In genomic region chr6:139391307-139391706, GRCm38 (mm10) we compare ENCODE assay signal across 9 mouse cellular contexts.
DNase-seq lines count a peak whose midpoint lies in the region; ATAC-seq and TF ChIP-seq lines count a peak whose summit lies in the region.
"Had no signal": no experiment of that assay in that cellular context is flagged by ENCODE, and none has a peak within 500 bp of the region (broad histone marks: within the 10 kb centered on the region; RNA-seq: fewer than 3 reads in every experiment).

No protein-coding gene starts in this region.

- peak; percentile 32 for DNase-seq in adrenal gland, postnatal 10 days
- peak; percentile 81 for DNase-seq in forebrain, embryonic 11.5 days (ENCODE audit: low spot score)
- DNase-seq in layer of hippocampus, adult 2 months (ENCODE audit: low spot score in 2 of 2): peak; percentile 51 to 64
- peak; percentile 86 for DNase-seq in midbrain, embryonic 14.5 days
- DNase-seq in spleen, postnatal 10 days (ENCODE audit: low spot score in 2 of 2): no peak

- no peak overlapping the region for H3K9ac ChIP-seq in intestine, postnatal 0 days (ENCODE audit: low read depth, low read length)
- no peak overlapping the region for H3K9ac ChIP-seq in intestine, embryonic 16.5 days (ENCODE audit: low read depth, low read length)
- no peak overlapping the region for H3K9ac ChIP-seq in forebrain, embryonic 11.5 days (ENCODE audit: low read length)
- no peak overlapping the region for H3K9ac ChIP-seq in midbrain, embryonic 14.5 days (replicated peaks; ENCODE audit: low read length)

- ATAC-seq in intestine, postnatal 0 days: no peak
- no peak for ATAC-seq in intestine, embryonic 16.5 days
- peak; percentile 92 for ATAC-seq in forebrain, embryonic 11.5 days (replicated peaks; ENCODE audit: low FRiP score)
- peak; percentile 76 for ATAC-seq in midbrain, embryonic 14.5 days (ENCODE audit: low FRiP score, low TSS enrichment)
- no peak for ATAC-seq in activated CD4-positive, CD25-positive, alpha-beta regulatory T cell, adult 4 months

- TF ChIP-seq CTCF in intestine, postnatal 0 days (IDR thresholded peaks at IDR 0.05; ENCODE audit: low read depth): peak; percentile 76
- peak; percentile 93 for TF ChIP-seq CTCF in layer of hippocampus, adult 2 months (conservative IDR thresholded peaks at IDR 0.05)

- H3K9me3 ChIP-seq in intestine, postnatal 0 days (ENCODE audit: control insufficient read depth): no peaks in the 10 kb centered on the region
- H3K9me3 ChIP-seq in intestine, embryonic 16.5 days (ENCODE audit: control insufficient read depth, low read length): no peaks in the 10 kb centered on the region
- H3K9me3 ChIP-seq in forebrain, embryonic 11.5 days (ENCODE audit: control insufficient read depth, low read length): no peaks in the 10 kb centered on the region
- no peaks in the 10 kb centered on the region for H3K9me3 ChIP-seq in midbrain, embryonic 14.5 days (ENCODE audit: control insufficient read depth, low read length)

- H3K27me3 ChIP-seq in intestine, postnatal 0 days (replicated peaks; ENCODE audit: control insufficient read depth, insufficient read depth, low read length): no peaks in the 10 kb centered on the region
- no peaks in the 10 kb centered on the region for H3K27me3 ChIP-seq in intestine, embryonic 16.5 days (replicated peaks; ENCODE audit: control insufficient read depth, insufficient read depth, low read length)
- no peaks in the 10 kb centered on the region for H3K27me3 ChIP-seq in forebrain, embryonic 11.5 days (ENCODE audit: control insufficient read depth, insufficient read depth, low read length)
- no peaks in the 10 kb centered on the region for H3K27me3 ChIP-seq in midbrain, embryonic 14.5 days (ENCODE audit: control insufficient read depth, insufficient read depth, low read length)

- no peak overlapping the region for H3K4me2 ChIP-seq in intestine, postnatal 0 days (replicated peaks; ENCODE audit: low read depth)
- H3K4me2 ChIP-seq in intestine, embryonic 16.5 days (ENCODE audit: low read depth, low read length): no peak overlapping the region; the same call in 1 of the 2 replicates
- no peak overlapping the region for H3K4me2 ChIP-seq in forebrain, embryonic 11.5 days (ENCODE audit: low read depth, low read length, severe bottlenecking)
- no peak overlapping the region for H3K4me2 ChIP-seq in midbrain, embryonic 14.5 days (ENCODE audit: low read length)

- no peaks in the 10 kb centered on the region for H3K36me3 ChIP-seq in intestine, postnatal 0 days (ENCODE audit: control insufficient read depth, insufficient read depth)
- H3K36me3 ChIP-seq in intestine, embryonic 16.5 days (ENCODE audit: control insufficient read depth, insufficient read depth, low read length): no peaks in the 10 kb centered on the region
- no peaks in the 10 kb centered on the region for H3K36me3 ChIP-seq in forebrain, embryonic 11.5 days (ENCODE audit: control insufficient read depth, insufficient read depth, low read length)
- no peaks in the 10 kb centered on the region for H3K36me3 ChIP-seq in midbrain, embryonic 14.5 days (ENCODE audit: control insufficient read depth, insufficient read depth, low read length)

- H3K4me3 ChIP-seq in intestine, postnatal 0 days (ENCODE audit: low read depth, low read length): no peak overlapping the region
- no peak overlapping the region for H3K4me3 ChIP-seq in intestine, embryonic 16.5 days (ENCODE audit: low read length)
- H3K4me3 ChIP-seq in forebrain, embryonic 11.5 days (ENCODE audit: low read depth, low read length): no peak overlapping the region
- H3K4me3 ChIP-seq in layer of hippocampus, adult 2 months: no peak overlapping the region
- no peak overlapping the region for H3K4me3 ChIP-seq in midbrain, embryonic 14.5 days (replicated peaks; ENCODE audit: low read depth, low read length)

- H3K4me1 ChIP-seq in intestine, postnatal 0 days (replicated peaks; ENCODE audit: control insufficient read depth, insufficient read depth, low read length): no peaks in the 10 kb centered on the region
- H3K4me1 ChIP-seq in intestine, embryonic 16.5 days (ENCODE audit: control insufficient read depth, insufficient read depth, low read length): no peaks in the 10 kb centered on the region
- H3K4me1 ChIP-seq in forebrain, embryonic 11.5 days (replicated peaks; ENCODE audit: control insufficient read depth, insufficient read depth, low read length): no peaks in the 10 kb centered on the region
- H3K4me1 ChIP-seq in midbrain, embryonic 14.5 days (ENCODE audit: control insufficient read depth, insufficient read depth, low read length): no peaks in the 10 kb centered on the region

- no peak overlapping the region for H3K27ac ChIP-seq in intestine, postnatal 0 days (ENCODE audit: low read depth, low read length)
- H3K27ac ChIP-seq in intestine, embryonic 16.5 days (ENCODE audit: low read length): no peak overlapping the region
- no peak overlapping the region for H3K27ac ChIP-seq in forebrain, embryonic 11.5 days (ENCODE audit: low read depth, low read length)
- H3K27ac ChIP-seq in layer of hippocampus, adult 2 months: no peak overlapping the region
- no peak overlapping the region for H3K27ac ChIP-seq in midbrain, embryonic 14.5 days (replicated peaks; ENCODE audit: low read depth, low read length)
- H3K27ac ChIP-seq: macrophage had no signal

- WGBS in intestine, postnatal 0 days: 5% methylated on average over 13 of the region's 13 CpGs
- WGBS in intestine, embryonic 16.5 days: 5% methylated on average over 13 of the region's 13 CpGs
- WGBS in forebrain, embryonic 11.5 days: 6% methylated on average over 13 of the region's 13 CpGs
- 5% methylated on average over 13 of the region's 13 CpGs for WGBS in midbrain, embryonic 14.5 days

Comparison
In these comparisons a context has a peak if more than half of its experiments do, and no peak if none do; other contexts are left out.
1. ATAC-seq: peak in forebrain, embryonic 11.5 days (single experiment) and midbrain, embryonic 14.5 days (single experiment); none in intestine, postnatal 0 days (single experiment), intestine, embryonic 16.5 days (single experiment) and activated CD4-positive, CD25-positive, alpha-beta regulatory T cell, adult 4 months (single experiment).
2. DNase-seq: peak in adrenal gland, postnatal 10 days (single experiment), forebrain, embryonic 11.5 days (single experiment), layer of hippocampus, adult 2 months (2 of 2) and midbrain, embryonic 14.5 days (single experiment); none in spleen, postnatal 10 days (0 of 2).